Mouse (Mus musculus) megakaryocyte, adult 5-6 weeks (primary cell): ENCODE results near the gene Gm10721. TPM values are rescaled to one million over a fixed set of nuclear protein-coding genes. Genes with fewer than 3 reads are reported as not detected.
"Not testable (repeated sequence)": the region's sequence is repeated elsewhere in the genome, so short reads cannot be mapped to it uniquely, and the experiment has no call there.

Source experiments
- ATAC-seq: 2 replicates; pipeline ENCODE4 v1.8.0; 2016; ENCODE audit warnings: mild to moderate bottlenecking, inconsistent platforms; ENCODE audit not compliant: poor library complexity, severe bottlenecking
- total RNA-seq, 2 experiments: library from RNA; stranded (forward) in 1 of 2; stranded (reverse) in 1 of 2; fragments of 153-499, 151-499 nt in 1 of 2; fragments of 221-1000, 200-1000 nt in 1 of 2; gene quantifications; 2 replicates each; pipeline versions ENCODE4 v1.2.3 to v1.2.4; 2015 to 2017

Gm10721 gene
- total RNA-seq, 2 experiments from 2014 or later = 0.60 TPM; not detected in 1

DNA sequence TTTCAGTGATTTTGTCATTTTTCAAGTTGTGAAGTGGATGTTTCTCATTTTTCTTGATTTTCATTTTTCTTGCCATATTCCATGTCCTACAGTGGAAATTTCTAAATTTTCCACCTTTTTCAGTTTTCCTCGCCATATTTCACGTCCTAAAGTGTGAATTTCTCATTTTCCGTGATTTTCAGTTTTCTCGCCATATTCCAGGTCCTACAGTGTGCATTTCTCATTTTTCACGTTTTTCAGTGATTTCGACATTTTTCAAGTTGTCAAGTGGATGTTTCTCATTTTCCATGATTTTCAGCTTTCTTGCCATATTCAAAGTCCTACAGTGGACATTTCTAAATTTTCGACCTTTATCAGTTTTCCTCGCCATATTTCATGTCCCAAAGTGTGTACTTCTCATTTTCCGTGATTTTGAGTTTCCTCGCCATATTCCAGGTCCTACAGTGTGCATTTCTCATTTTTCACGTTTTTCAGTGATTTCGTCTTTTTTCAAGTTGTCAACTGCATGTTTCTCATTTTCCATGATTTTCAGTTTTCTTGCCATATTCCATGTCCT lies 12.1 kb downstream of the Gm10721 start, which contains the start of gene Gm10717:
Gm10717 (plus strand) TSS at position 506 of the 556 bp plus-strand sequence.
- not testable (repeated sequence) for ATAC-seq

DNA sequence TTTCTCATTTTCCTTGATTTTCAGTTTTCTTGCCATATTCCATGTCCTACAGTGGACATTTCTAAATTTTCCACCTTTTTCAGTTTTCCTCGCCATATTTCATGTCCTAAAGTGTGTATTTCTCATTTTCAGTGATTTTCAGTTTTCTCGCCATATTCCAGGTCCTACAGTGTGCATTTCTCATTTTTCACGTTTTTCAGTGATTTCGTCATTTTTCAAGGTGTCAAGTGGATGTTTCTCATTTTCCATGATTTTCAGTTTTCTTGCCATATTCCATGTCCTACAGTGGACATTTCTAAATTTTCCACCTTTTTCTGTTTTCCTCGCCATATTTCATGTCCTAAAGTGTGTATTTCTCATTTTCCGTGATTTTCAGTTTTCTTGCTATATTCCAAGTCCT lies 12.7 kb downstream of the Gm10721 start:
- not testable (repeated sequence) for ATAC-seq

DNA sequence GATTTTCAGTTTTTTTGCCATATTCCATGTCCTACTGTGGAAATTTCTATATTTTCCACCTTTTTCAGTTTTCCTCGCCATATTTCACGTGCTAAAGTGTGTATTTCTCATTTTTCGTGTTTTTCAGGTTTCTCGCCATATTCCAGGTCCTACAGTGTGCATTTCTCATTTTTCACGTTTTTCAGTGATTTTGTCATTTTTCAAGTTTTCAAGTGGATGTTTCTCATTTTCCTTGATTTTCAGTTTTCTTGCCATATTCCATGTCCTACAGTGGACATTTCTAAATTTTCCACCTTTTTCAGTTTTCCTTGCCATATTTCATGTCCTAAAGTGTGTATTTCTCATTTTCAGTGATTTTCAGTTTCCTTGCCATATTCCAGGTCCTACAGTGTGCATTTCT lies 13.2 kb downstream of the Gm10721 start:
- ATAC-seq = not testable (repeated sequence)

DNA sequence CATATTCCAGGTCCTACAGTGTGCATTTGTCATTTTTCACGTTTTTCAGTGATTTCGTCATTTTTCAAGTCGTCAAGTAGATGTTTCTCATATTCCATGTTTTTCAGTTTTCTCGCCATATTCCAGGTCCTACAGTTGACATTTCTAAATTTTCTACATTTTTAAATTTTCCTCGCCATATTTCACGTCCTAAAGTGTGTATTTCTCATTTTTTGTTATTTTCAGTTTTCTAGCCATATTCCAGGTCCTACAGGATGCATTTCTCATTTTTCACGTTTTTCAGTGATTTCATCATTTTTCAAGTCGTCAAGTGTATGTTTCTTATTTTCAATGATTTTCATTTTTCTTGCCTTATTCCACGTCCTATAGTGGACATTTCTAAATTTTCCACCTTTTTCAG lies 13.8 kb downstream of the Gm10721 start:
- not testable (repeated sequence) for ATAC-seq

DNA sequence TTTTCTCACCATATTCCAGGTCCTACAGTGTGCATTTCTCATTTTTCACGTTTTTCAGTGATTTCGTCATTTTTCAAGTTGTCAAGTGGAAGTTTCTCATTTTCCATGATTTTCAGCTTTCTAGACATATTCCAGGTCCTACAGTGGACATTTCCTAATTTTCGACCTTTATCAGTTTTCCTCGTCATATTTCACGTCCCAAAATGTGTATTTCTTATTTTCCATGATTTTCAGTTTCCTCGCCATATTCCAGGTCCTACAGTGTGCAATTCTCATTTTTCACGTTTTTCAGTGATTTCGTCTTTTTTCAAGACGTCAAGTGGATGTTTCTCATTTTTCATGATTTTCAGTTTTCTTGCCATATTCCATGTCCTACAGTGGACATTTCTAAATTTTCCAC lies 14.3 kb downstream of the Gm10721 start:
- not testable (repeated sequence) for ATAC-seq

DNA sequence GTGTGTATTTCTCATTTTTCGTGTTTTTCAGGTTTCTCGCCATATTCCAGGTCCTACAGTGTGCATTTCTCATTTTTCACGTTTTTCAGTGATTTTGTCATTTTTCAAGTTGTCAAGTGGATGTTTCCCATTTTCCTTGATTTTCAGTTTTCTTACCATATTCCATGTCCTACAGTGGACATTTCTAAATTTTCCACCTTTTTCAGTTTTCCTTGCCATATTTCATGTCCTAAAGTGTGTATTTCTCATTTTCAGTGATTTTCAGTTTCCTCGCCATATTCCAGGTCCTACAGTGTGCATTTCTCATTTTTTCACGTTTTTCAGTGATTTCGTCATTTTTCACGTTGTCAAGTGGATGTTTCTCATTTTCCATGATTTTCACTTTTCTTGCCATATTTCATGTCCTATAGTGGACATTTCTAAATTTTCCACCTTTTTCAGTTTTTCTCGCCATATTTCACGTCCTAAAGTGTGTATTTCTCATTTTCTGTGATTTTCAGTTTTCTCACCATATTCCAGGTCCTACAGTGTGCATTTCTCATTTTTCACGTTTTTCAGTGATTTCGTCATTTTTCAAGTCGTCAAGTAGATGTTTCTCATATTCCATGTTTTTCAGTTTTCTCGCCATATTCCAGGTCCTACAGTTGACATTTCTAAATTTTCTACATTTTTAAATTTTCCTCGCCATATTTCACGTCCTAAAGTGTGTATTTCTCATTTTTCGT lies 16.5 kb downstream of the Gm10721 start:
- not testable (repeated sequence) for ATAC-seq

DNA sequence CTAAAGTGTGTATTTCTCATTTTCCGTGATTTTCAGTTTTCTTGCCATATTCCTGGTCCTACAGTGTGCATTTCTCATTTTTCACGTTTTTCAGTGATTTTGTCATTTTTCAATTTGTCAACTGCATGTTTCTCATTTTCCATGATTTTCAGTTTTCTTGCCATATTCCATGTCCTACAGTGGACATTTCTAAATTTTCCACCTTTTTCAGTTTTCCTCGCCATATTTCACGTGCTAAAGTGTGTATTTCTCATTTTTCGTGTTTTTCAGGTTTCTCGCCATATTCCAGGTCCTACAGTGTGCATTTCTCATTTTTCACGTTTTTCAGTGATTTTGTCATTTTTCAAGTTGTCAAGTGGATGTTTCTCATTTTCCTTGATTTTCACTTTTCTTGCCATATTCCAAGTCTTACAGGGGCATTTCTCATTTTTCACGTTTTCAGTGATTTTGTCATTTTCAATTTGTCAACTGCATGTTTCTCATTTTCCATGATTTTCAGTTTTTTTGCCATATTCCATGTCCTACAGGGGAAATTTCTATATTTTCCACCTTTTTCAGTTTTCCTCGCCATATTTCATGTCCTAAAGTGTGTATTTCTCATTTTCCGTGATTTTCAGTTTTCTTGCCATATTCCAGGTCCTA lies 17.9 kb downstream of the Gm10721 start:
- ATAC-seq = not testable (repeated sequence)

DNA sequence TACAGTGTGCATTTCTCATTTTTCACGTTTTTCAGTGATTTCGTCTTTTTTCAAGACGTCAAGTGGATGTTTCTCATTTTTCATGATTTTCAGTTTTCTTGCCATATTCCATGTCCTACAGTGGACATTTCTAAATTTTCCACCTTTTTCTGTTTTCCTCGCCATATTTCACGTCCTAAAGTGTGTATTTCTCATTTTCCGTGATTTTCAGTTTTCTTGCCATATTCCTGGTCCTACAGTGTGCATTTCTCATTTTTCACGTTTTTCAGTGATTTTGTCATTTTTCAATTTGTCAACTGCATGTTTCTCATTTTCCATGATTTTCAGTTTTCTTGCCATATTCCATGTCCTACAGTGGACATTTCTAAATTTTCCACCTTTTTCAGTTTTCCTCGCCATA lies 21.4 kb downstream of the Gm10721 start, which contains the start of gene Gm17535:
Gm17535 (plus strand) TSS at position 301 of the 400 bp plus-strand sequence.
- not testable (repeated sequence) for ATAC-seq

DNA sequence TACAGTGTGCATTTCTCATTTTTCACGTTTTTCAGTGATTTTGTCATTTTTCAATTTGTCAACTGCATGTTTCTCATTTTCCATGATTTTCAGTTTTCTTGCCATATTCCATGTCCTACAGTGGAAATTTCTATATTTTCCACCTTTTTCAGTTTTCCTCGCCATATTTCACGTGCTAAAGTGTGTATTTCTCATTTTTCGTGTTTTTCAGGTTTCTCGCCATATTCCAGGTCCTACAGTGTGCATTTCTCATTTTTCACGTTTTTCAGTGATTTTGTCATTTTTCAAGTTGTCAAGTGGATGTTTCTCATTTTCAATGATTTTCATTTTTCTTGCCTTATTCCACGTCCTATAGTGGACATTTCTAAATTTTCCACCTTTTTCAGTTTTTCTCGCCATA lies 23.6 kb downstream of the Gm10721 start, which contains the start of gene Gm10715:
Gm10715 (plus strand) TSS at position 301 of the 400 bp plus-strand sequence.
- not testable (repeated sequence) for ATAC-seq

DNA sequence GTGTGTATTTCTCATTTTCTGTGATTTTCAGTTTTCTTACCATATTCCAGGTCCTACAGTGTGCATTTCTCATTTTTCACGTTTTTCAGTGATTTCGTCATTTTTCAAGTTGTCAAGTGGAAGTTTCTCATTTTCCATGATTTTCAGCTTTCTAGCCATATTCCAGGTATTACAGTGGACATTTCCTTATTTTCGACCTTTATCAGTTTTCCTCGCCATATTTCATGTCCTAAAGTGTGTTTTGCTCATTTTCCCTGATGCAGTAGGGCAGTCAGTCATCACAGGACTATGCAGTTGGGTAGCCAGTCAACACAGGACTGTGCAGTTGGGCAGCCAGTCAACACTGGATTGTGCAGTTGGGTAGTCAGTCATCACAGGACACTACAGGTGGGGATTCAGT lies 25.2 kb downstream of the Gm10721 start:
- ATAC-seq = not testable (repeated sequence)

Other genes starting within 250 kb of the Gm10721 start
- gene Gm10722, start 12.2 kb upstream of the Gm10721 start, total RNA-seq (2015) = 0.36 TPM in 1 of 2 replicates, not detected in the other
- not detected in 2 replicates for gene Gm10722, start 12.2 kb upstream of the Gm10721 start, total RNA-seq (2017)
- 0.38 TPM in 1 of 2 replicates, not detected in the other for gene Gm11168, start 9.8 kb upstream of the Gm10721 start, total RNA-seq (2015)
- gene Gm11168, start 9.8 kb upstream of the Gm10721 start, total RNA-seq (2017) = not detected in 2 replicates
- 1.4 TPM in 1 of 2 replicates, not detected in the other for gene Gm10720, start 2.5 kb downstream of the Gm10721 start, total RNA-seq (2015)
- gene Gm10720, start 2.5 kb downstream of the Gm10721 start, total RNA-seq (2017) = not detected in 2 replicates
- 2.0 TPM in 1 of 2 replicates, not detected in the other for gene Gm10719, start 4.3 kb downstream of the Gm10721 start, total RNA-seq (2015)
- gene Gm10719, start 4.3 kb downstream of the Gm10721 start, total RNA-seq (2017) = not detected in 2 replicates
- 3.7 TPM in 1 of 2 replicates, not detected in the other for gene Gm10718, start 10.4 kb downstream of the Gm10721 start, total RNA-seq (2015)
- 1.1 TPM in 1 of 2 replicates, not detected in the other for gene Gm10718, start 10.4 kb downstream of the Gm10721 start, total RNA-seq (2017)
- 0.27 TPM in 1 of 2 replicates, not detected in the other for gene Gm10717, start 12.3 kb downstream of the Gm10721 start, total RNA-seq (2015)
- 0.44 and 0.89 TPM in 2 replicates for gene Gm10717, start 12.3 kb downstream of the Gm10721 start, total RNA-seq (2017)
- not detected in 2 replicates for gene Gm17535, start 21.5 kb downstream of the Gm10721 start, total RNA-seq (2015)
- not detected in 2 replicates for gene Gm17535, start 21.5 kb downstream of the Gm10721 start, total RNA-seq (2017)
- gene Gm10715, start 23.7 kb downstream of the Gm10721 start, total RNA-seq (2015) = not detected in 2 replicates
- not detected in 2 replicates for gene Gm10715, start 23.7 kb downstream of the Gm10721 start, total RNA-seq (2017)